ENCODE assay signal across 9 mouse cellular contexts in genomic region chr17:57087049-57087832, GRCm38 (mm10). TPM values are rescaled to one million over a fixed set of nuclear protein-coding genes. Genes with fewer than 3 reads are reported as not detected.
DNase-seq lines count a peak whose midpoint lies in the region; ATAC-seq and TF ChIP-seq lines count a peak whose summit lies in the region.
"Had no signal": no experiment of that assay in that cellular context is flagged by ENCODE, and none has a peak within 500 bp of the region (broad histone marks: within the 10 kb centered on the region; RNA-seq: fewer than 3 reads in every experiment).

Gene Tubb4a (minus strand): TSS chr17:57087782.

- ATAC-seq in forebrain, embryonic 15.5 days (replicated peaks), result peak; percentile 96
- ATAC-seq in hindbrain, embryonic 14.5 days (ENCODE audit: low FRiP score), result peak; percentile 95
- peak; percentile 68 for ATAC-seq in stomach, embryonic 16.5 days (ENCODE audit: insufficient read depth, low FRiP score)

- peaks cover 0 to 4% of the 10 kb centered on the region in 2 experiments; a peak in 1 of 4 replicates for H3K4me1 ChIP-seq in ES-E14 (ENCODE audit: control insufficient read depth in 2 of 2, insufficient read depth in 2 of 2, low read length in 2 of 2, poor library complexity in 1 of 2)
- H3K4me1 ChIP-seq in forebrain, embryonic 15.5 days, result peaks cover 20% of the 10 kb centered on the region
- H3K4me1 ChIP-seq in hindbrain, embryonic 14.5 days (replicated peaks; ENCODE audit: control insufficient read depth, insufficient read depth, low read length), result peaks cover 14% of the 10 kb centered on the region
- H3K4me1 ChIP-seq in midbrain, embryonic 10.5 days, result peaks cover 13% of the 10 kb centered on the region
- H3K4me1 ChIP-seq in stomach, embryonic 16.5 days (ENCODE audit: control insufficient read depth, insufficient read depth, low read length), result peaks cover 7% of the 10 kb centered on the region; the same call in 1 of the 2 replicates

- no peak within 1 kb of the TSS for H3K27ac ChIP-seq in ES-E14 (ENCODE audit: insufficient read depth, low read depth, low read length, poor library complexity, severe bottlenecking)
- H3K27ac ChIP-seq in forebrain, embryonic 15.5 days (replicated peaks), result peak within 1 kb of the TSS; percentile 79
- peak within 1 kb of the TSS; percentile 89 for H3K27ac ChIP-seq in hindbrain, embryonic 14.5 days
- peak within 1 kb of the TSS; percentile 83 for H3K27ac ChIP-seq in midbrain, embryonic 10.5 days (replicated peaks)
- no peak within 1 kb of the TSS for H3K27ac ChIP-seq in stomach, embryonic 16.5 days (ENCODE audit: low read length)

- DNase-seq in ES-E14 (ENCODE audit: low read depth, low spot score), result no peak
- DNase-seq in cerebellum, adult 11-12 months, result peak; percentile 95
- peak; percentile 81 for DNase-seq in hindbrain, embryonic 14.5 days (ENCODE audit: low spot score)
- DNase-seq in left cerebral cortex, postnatal 25 days (ENCODE audit: low spot score in 2 of 2), result peak; percentile 85 to 94
- peak; percentile 70 for DNase-seq in midbrain, embryonic 10.5 days (ENCODE audit: low spot score)
- DNase-seq in spleen, adult 12 weeks (ENCODE audit: low spot score), result no peak

- H3K4me3 ChIP-seq in ES-E14 (ENCODE audit: insufficient read depth in 1 of 2, low read depth in 1 of 2, low read length in 2 of 2, poor library complexity in 1 of 2, severe bottlenecking in 1 of 2), result peak within 1 kb of the TSS; percentile 25 to 37; a peak in 3 of 4 replicates
- peak within 1 kb of the TSS; percentile 66 for H3K4me3 ChIP-seq in forebrain, embryonic 15.5 days
- peak within 1 kb of the TSS; percentile 62 for H3K4me3 ChIP-seq in hindbrain, embryonic 14.5 days (replicated peaks; ENCODE audit: low read length)
- peak within 1 kb of the TSS; percentile 56 for H3K4me3 ChIP-seq in midbrain, embryonic 10.5 days
- peak within 1 kb of the TSS; percentile 39 for H3K4me3 ChIP-seq in stomach, embryonic 16.5 days (replicated peaks; ENCODE audit: low read length)
- H3K4me3 ChIP-seq: myocyte had no signal

- no peaks in the 10 kb centered on the region for H3K9me3 ChIP-seq in ES-E14 (ENCODE audit: control insufficient read depth, insufficient read depth, low read depth, low read length)
- no peaks in the 10 kb centered on the region for H3K9me3 ChIP-seq in forebrain, embryonic 15.5 days
- no peaks in the 10 kb centered on the region for H3K9me3 ChIP-seq in hindbrain, embryonic 14.5 days (ENCODE audit: control insufficient read depth, low read length)
- H3K9me3 ChIP-seq in midbrain, embryonic 10.5 days (replicated peaks), result no peaks in the 10 kb centered on the region
- no peaks in the 10 kb centered on the region for H3K9me3 ChIP-seq in stomach, embryonic 16.5 days (replicated peaks; ENCODE audit: control insufficient read depth, low read length)

- H3K36me3 ChIP-seq in ES-E14 (ENCODE audit: control insufficient read depth, insufficient read depth, low read length, poor library complexity, severe bottlenecking), result no peaks in the 10 kb centered on the region
- no peaks in the 10 kb centered on the region; the same call in 1 of the 2 replicates for H3K36me3 ChIP-seq in forebrain, embryonic 15.5 days
- H3K36me3 ChIP-seq in hindbrain, embryonic 14.5 days (replicated peaks; ENCODE audit: control insufficient read depth, insufficient read depth), result peaks cover 32% of the 10 kb centered on the region
- peaks cover 26% of the 10 kb centered on the region for H3K36me3 ChIP-seq in midbrain, embryonic 10.5 days
- no peaks in the 10 kb centered on the region for H3K36me3 ChIP-seq in stomach, embryonic 16.5 days (ENCODE audit: control insufficient read depth, insufficient read depth, low read length)

- H3K27me3 ChIP-seq in forebrain, embryonic 15.5 days, result no peaks in the 10 kb centered on the region
- H3K27me3 ChIP-seq in hindbrain, embryonic 14.5 days (ENCODE audit: control insufficient read depth, insufficient read depth, low read length), result no peaks in the 10 kb centered on the region
- H3K27me3 ChIP-seq in midbrain, embryonic 10.5 days (ENCODE audit: low read depth, poor library complexity, severe bottlenecking), result peaks cover 26% of the 10 kb centered on the region
- no peaks in the 10 kb centered on the region; the same call in 1 of the 2 replicates for H3K27me3 ChIP-seq in stomach, embryonic 16.5 days (ENCODE audit: control insufficient read depth, insufficient read depth, low read length)

- under 1% methylated on average over 31 of the region's 31 CpGs for WGBS in forebrain, embryonic 15.5 days
- WGBS in hindbrain, embryonic 14.5 days, result under 1% methylated on average over 31 of the region's 31 CpGs
- under 1% methylated on average over 31 of the region's 31 CpGs for WGBS in midbrain, embryonic 10.5 days
- WGBS in stomach, embryonic 16.5 days, result 1% methylated on average over 31 of the region's 31 CpGs

- in situ Hi-C loops in ES-E14 (cut with MboI; ENCODE audit: low sequenced_read_pairs in 2 of 2, unreplicated experiment in 2 of 2), result no loop called here

- no peak within 1 kb of the TSS for H3K9ac ChIP-seq in ES-E14 (ENCODE audit: insufficient read depth, low read depth, low read length, poor library complexity, severe bottlenecking)
- H3K9ac ChIP-seq in forebrain, embryonic 15.5 days (replicated peaks), result peak within 1 kb of the TSS; percentile 83
- H3K9ac ChIP-seq in hindbrain, embryonic 14.5 days, result peak within 1 kb of the TSS; percentile 93
- peak within 1 kb of the TSS; percentile 49; the same call in 1 of the 2 replicates for H3K9ac ChIP-seq in stomach, embryonic 16.5 days (ENCODE audit: low read length)

- H3K4me2 ChIP-seq in forebrain, embryonic 15.5 days (replicated peaks), result peak within 1 kb of the TSS; percentile 60
- peak within 1 kb of the TSS; percentile 74 for H3K4me2 ChIP-seq in hindbrain, embryonic 14.5 days (replicated peaks)
- H3K4me2 ChIP-seq in stomach, embryonic 16.5 days (ENCODE audit: low read depth, low read length), result peak within 1 kb of the TSS; percentile 61

- intact Hi-C loops in left cerebral cortex, postnatal 25 days (cut with DNase I), result loop anchor here (1.0 kb wide), 1 partner anchor 27 kb away; no protein-coding TSS in a partner anchor

TF ChIP-seq in ES-E14, 5 proteins besides CTCF, POLR2A, EP300 and RAD21:
- TF ChIP-seq ZNF384 (IDR thresholded peaks at IDR 0.05; ENCODE audit: low read depth, low read length), result no peak
- no peak for TF ChIP-seq MAFK (IDR thresholded peaks at IDR 0.05; ENCODE audit: insufficient read depth, low read depth, low read length)
- TF ChIP-seq CHD2 (IDR thresholded peaks at IDR 0.05; ENCODE audit: low read depth, low read length), result no peak
- no peak for TF ChIP-seq ZC3H11A (IDR thresholded peaks at IDR 0.05; ENCODE audit: borderline replicate concordance, low read depth, low read length)
- no peak for TF ChIP-seq HCFC1 (IDR thresholded peaks at IDR 0.05; ENCODE audit: borderline replicate concordance, insufficient read depth, low read length)

RNA-seq across cellular contexts. Expression of gene Tubb4a, which starts in this region (rescaled TPM):
- 0.32 and 0.89 TPM in 2 replicates for total RNA-seq in ES-E14 (2012; rRNA removed)
- polyA plus RNA-seq in forebrain, embryonic 15.5 days (2015; fragmentation: Nextera tagmentation; extraction: Ambion mirVana), result 239 and 253 TPM in 2 replicates
- 312 and 331 TPM in 2 replicates for polyA plus RNA-seq in hindbrain, embryonic 14.5 days (2014; fragmentation: Nextera tagmentation; extraction: Ambion mirVana)
- 100 to 1,000 TPM; 641 to 646 TPM for total RNA-seq in left cerebral cortex, postnatal 25 days (2021)
- 68.7 and 128 TPM in 2 replicates for polyA plus RNA-seq in midbrain, embryonic 10.5 days (2016; fragmentation: Nextera tagmentation; extraction: Ambion mirVana)
- 20.5 and 21.9 TPM in 2 replicates for polyA plus RNA-seq in stomach, embryonic 16.5 days (2015; fragmentation: Nextera tagmentation; extraction: Ambion mirVana)

Comparison
In these comparisons a context has a peak if more than half of its experiments do, and no peak if none do; other contexts are left out.
1. RNA of gene Tubb4a (total RNA-seq): 641 to 646 TPM in left cerebral cortex, postnatal 25 days; 0.32 to 0.89 TPM in ES-E14; every median in the first group is over 100 times any median in the second.
2. DNase-seq: peak in cerebellum, adult 11-12 months (single experiment), hindbrain, embryonic 14.5 days (single experiment), left cerebral cortex, postnatal 25 days (2 of 2) and midbrain, embryonic 10.5 days (single experiment); none in ES-E14 (single experiment) and spleen, adult 12 weeks (single experiment).
3. H3K27ac ChIP-seq: peak in forebrain, embryonic 15.5 days (single experiment), hindbrain, embryonic 14.5 days (single experiment) and midbrain, embryonic 10.5 days (single experiment); none in ES-E14 (single experiment) and stomach, embryonic 16.5 days (single experiment).
4. Peak in every context shown above with its lines, with median percentiles within 50 percentile points of each other: H3K4me3 ChIP-seq, ATAC-seq and H3K4me2 ChIP-seq.